Mouse (Mus musculus): ENCODE measurements around the gene Snap25. TPM values are rescaled to one million over a fixed set of nuclear protein-coding genes. Genes with fewer than 3 reads are reported as not detected.

The Snap25 gene
- polyA plus RNA-seq, 1 experiment from 2014 or later: 9.2 TPM

DNA sequence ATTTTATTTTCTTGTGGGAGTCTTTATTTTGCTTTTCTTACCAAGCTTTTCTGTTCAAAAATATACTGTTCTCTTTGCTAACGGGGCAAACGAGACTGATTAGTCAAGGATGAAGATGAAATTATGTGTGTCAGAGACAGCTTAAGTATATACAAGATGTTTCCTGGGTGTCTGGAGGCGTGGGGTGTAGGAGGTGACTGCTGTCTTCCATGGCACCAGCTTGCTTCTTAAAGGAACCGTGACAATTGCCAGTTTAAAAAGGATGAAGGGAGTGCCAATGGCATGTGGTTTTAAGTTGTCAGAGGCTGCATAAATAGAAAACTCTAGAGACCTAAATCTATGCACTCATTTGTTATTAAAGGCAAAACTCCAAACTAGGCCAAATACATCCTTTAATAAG lies 75.1 kb downstream of the Snap25 start:
- no peak overlapping the region for H3K27ac ChIP-seq (ENCODE audit: low read length)
- H3K36me3 ChIP-seq (ENCODE audit: control insufficient read depth, insufficient read depth, low read length): no peaks in the 10 kb centered on the region
- no peaks in the 10 kb centered on the region for H3K9me3 ChIP-seq (ENCODE audit: control insufficient read depth, low read length)
- no peaks in the 10 kb centered on the region for H3K4me1 ChIP-seq (ENCODE audit: control insufficient read depth, insufficient read depth, low read length)
- no peak overlapping the region for H3K4me2 ChIP-seq (ENCODE audit: low read depth, low read length)
- WGBS: 60% methylated on average over 4 of the region's 4 CpGs
- H3K4me3 ChIP-seq (ENCODE audit: low read length): no peak overlapping the region
- H3K27me3 ChIP-seq (replicated peaks; ENCODE audit: control insufficient read depth, insufficient read depth, low read length): no peaks in the 10 kb centered on the region
- no peak overlapping the region for H3K9ac ChIP-seq (ENCODE audit: low read depth, low read length)
- ATAC-seq: no peak

GRCm38 (mm10) chr2:136796518-136796917 lies 83.3 kb downstream of the Snap25 start:
- Histone ChIP-seq H3K4me1 (ENCODE audit: control insufficient read depth, insufficient read depth, low read length) (no peaks in the 10 kb centered on the region), H3K36me3 (ENCODE audit: control insufficient read depth, insufficient read depth, low read length) (no peaks in the 10 kb centered on the region), H3K4me2 (ENCODE audit: low read depth, low read length) (no peak overlapping the region), H3K9me3 (ENCODE audit: control insufficient read depth, low read length) (no peaks in the 10 kb centered on the region), H3K27ac (ENCODE audit: low read length) (no peak overlapping the region), H3K9ac (ENCODE audit: low read depth, low read length) (no peak overlapping the region), H3K4me3 (ENCODE audit: low read length) (no peak overlapping the region), H3K27me3 (replicated peaks; ENCODE audit: control insufficient read depth, insufficient read depth, low read length) (no peaks in the 10 kb centered on the region)
- 81% methylated on average over 1 of the region's 1 CpGs for WGBS
- ATAC-seq: no peak

GRCm38 (mm10) chr2:136798887-136799430 lies 85.7 kb downstream of the Snap25 start:
- Histone ChIP-seq H3K36me3 (ENCODE audit: control insufficient read depth, insufficient read depth, low read length) (no peaks in the 10 kb centered on the region), H3K27me3 (replicated peaks; ENCODE audit: control insufficient read depth, insufficient read depth, low read length) (no peaks in the 10 kb centered on the region), H3K4me2 (ENCODE audit: low read depth, low read length) (no peak overlapping the region), H3K9me3 (ENCODE audit: control insufficient read depth, low read length) (no peaks in the 10 kb centered on the region), H3K9ac (ENCODE audit: low read depth, low read length) (no peak overlapping the region), H3K4me3 (ENCODE audit: low read length) (no peak overlapping the region), H3K27ac (ENCODE audit: low read length) (no peak overlapping the region), H3K4me1 (ENCODE audit: control insufficient read depth, insufficient read depth, low read length) (no peaks in the 10 kb centered on the region)
- WGBS: 70% methylated on average over 2 of the region's 2 CpGs
- ATAC-seq: no peak

DNA sequence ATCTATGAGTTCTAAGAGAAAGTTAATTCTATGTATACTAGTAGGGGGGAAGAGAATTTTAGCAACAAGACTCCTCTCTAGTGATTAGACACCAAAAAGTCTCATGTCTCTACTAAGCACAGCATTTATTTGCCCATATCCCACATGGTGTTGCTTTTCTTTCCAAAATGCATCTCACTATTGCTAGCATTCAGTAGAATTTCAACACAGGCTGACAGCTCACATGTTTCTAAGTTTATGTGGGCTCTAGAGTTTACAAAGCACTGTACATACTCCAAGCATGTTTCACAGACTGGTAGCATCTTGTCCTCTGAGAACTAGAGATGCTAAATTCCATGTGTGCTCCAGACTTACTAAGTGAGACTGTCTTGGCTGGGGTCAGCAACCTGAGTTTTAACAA lies 87.8 kb downstream of the Snap25 start:
- H3K27me3 ChIP-seq (replicated peaks; ENCODE audit: control insufficient read depth, insufficient read depth, low read length): no peaks in the 10 kb centered on the region
- H3K9ac ChIP-seq (ENCODE audit: low read depth, low read length): no peak overlapping the region
- no peak overlapping the region for H3K4me2 ChIP-seq (ENCODE audit: low read depth, low read length)
- H3K36me3 ChIP-seq (ENCODE audit: control insufficient read depth, insufficient read depth, low read length): no peaks in the 10 kb centered on the region
- no peak for ATAC-seq
- H3K27ac ChIP-seq (ENCODE audit: low read length): no peak overlapping the region
- H3K4me1 ChIP-seq (ENCODE audit: control insufficient read depth, insufficient read depth, low read length): no peaks in the 10 kb centered on the region
- no peaks in the 10 kb centered on the region for H3K9me3 ChIP-seq (ENCODE audit: control insufficient read depth, low read length)
- H3K4me3 ChIP-seq (ENCODE audit: low read length): no peak overlapping the region

DNA sequence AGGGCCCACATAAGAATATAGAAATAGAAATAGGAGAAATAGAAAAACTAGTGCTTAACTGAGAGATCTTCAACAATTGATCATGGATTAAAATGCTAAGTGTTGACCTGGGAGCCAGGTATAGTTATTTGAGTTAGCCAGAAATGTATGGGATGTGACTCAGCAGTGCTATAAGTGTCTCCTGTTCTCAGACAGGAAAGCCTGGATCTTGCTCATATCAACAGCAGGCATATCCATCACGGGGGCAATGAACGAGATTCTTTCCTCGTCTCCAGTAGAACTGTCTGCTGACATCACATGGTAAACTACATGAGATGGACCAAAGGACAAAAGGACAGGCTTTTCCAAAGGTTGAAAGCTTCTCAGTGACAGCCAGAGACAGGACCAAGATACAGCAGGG lies 88.8 kb downstream of the Snap25 start:
- no peak overlapping the region for H3K27ac ChIP-seq (ENCODE audit: low read length)
- H3K4me3 ChIP-seq (ENCODE audit: low read length): no peak overlapping the region
- no peak overlapping the region for H3K9ac ChIP-seq (ENCODE audit: low read depth, low read length)
- H3K27me3 ChIP-seq (replicated peaks; ENCODE audit: control insufficient read depth, insufficient read depth, low read length): no peaks in the 10 kb centered on the region
- H3K9me3 ChIP-seq (ENCODE audit: control insufficient read depth, low read length): no peaks in the 10 kb centered on the region
- WGBS: 60% methylated on average over 3 of the region's 3 CpGs
- no peak for ATAC-seq
- H3K4me1 ChIP-seq (ENCODE audit: control insufficient read depth, insufficient read depth, low read length): no peaks in the 10 kb centered on the region
- no peaks in the 10 kb centered on the region for H3K36me3 ChIP-seq (ENCODE audit: control insufficient read depth, insufficient read depth, low read length)
- no peak overlapping the region for H3K4me2 ChIP-seq (ENCODE audit: low read depth, low read length)

DNA sequence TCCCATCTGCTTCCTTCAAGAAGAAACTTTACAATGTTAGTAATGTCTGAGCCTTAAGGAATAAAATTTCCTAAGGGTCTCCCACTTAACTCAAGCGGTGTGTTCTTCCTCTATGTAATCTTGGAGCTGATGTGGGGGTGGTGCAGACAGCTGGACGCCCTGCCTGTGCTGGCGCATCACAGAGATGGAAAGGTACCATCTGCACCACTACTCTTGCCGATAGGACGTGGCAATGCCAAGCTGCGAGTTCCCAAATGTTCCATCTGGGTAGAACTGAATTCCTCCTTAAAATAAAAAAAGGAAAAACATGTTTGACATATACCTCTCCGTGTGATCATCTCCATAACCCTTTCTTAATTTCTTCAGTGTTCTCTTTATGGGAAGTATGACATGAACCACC lies 89.9 kb downstream of the Snap25 start:
- Histone ChIP-seq H3K27ac (ENCODE audit: low read length) (no peak overlapping the region), H3K9me3 (ENCODE audit: control insufficient read depth, low read length) (no peaks in the 10 kb centered on the region), H3K4me2 (ENCODE audit: low read depth, low read length) (no peak overlapping the region), H3K9ac (ENCODE audit: low read depth, low read length) (no peak overlapping the region), H3K4me3 (ENCODE audit: low read length) (no peak overlapping the region), H3K27me3 (replicated peaks; ENCODE audit: control insufficient read depth, insufficient read depth, low read length) (no peaks in the 10 kb centered on the region), H3K4me1 (ENCODE audit: control insufficient read depth, insufficient read depth, low read length) (no peaks in the 10 kb centered on the region), H3K36me3 (ENCODE audit: control insufficient read depth, insufficient read depth, low read length) (no peaks in the 10 kb centered on the region)
- no peak for ATAC-seq
- 62% methylated on average over 7 of the region's 7 CpGs for WGBS

DNA sequence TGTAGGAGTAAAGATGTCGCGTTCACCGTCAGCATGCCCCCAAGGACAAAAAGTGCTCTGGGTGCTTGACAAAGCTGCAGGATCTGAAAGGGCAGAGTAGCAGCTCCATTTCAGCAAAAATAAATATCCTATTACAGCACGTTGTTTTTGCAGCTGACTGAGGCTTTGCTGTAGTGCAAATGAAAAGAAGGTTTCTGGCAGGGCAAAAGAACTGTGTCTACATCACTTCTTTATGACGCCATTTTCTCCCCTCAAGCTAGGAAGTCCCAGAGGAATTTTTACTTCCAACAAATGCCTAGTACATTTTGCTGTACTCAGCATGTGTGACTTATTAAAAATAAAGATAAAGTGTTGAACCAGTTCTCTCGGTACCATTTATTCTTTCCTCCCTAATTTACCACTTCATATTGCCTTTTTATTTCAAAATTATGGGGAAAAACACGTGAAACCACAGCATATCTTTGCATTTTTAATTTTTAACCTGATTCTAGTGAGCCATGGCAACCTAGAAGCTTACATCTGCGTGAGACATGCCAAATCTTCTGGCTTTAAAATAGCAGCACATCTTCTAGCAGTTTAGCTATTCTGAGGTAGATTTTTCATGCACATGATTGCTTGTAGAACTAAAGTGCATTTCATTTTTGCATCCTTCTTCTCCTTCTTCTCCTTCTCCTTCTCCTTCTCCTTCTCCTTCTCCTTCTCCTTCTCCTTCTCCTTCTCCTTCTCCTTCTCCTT lies 94.9 kb downstream of the Snap25 start:
- Histone ChIP-seq H3K4me2 (ENCODE audit: low read depth, low read length) (no peak overlapping the region), H3K4me3 (ENCODE audit: low read length) (no peak overlapping the region), H3K36me3 (ENCODE audit: control insufficient read depth, insufficient read depth, low read length) (no peaks in the 10 kb centered on the region), H3K9ac (ENCODE audit: low read depth, low read length) (no peak overlapping the region), H3K4me1 (ENCODE audit: control insufficient read depth, insufficient read depth, low read length) (no peaks in the 10 kb centered on the region), H3K9me3 (ENCODE audit: control insufficient read depth, low read length) (no peaks in the 10 kb centered on the region), H3K27ac (ENCODE audit: low read length) (no peak overlapping the region), H3K27me3 (replicated peaks; ENCODE audit: control insufficient read depth, insufficient read depth, low read length) (no peaks in the 10 kb centered on the region)
- WGBS: 79% methylated on average over 8 of the region's 8 CpGs
- ATAC-seq: no peak

- Histone ChIP-seq H3K27ac (ENCODE audit: low read length) (no peak overlapping the region), H3K9ac (ENCODE audit: low read depth, low read length) (no peak overlapping the region), H3K4me2 (ENCODE audit: low read depth, low read length) (no peak overlapping the region), H3K27me3 (replicated peaks; ENCODE audit: control insufficient read depth, insufficient read depth, low read length) (no peaks in the 10 kb centered on the region), H3K4me1 (ENCODE audit: control insufficient read depth, insufficient read depth, low read length) (no peaks in the 10 kb centered on the region), H3K36me3 (ENCODE audit: control insufficient read depth, insufficient read depth, low read length) (no peaks in the 10 kb centered on the region), H3K4me3 (ENCODE audit: low read length) (no peak overlapping the region), H3K9me3 (ENCODE audit: control insufficient read depth, low read length) (no peaks in the 10 kb centered on the region)
- 93% methylated on average over 1 of the region's 1 CpGs for WGBS
- ATAC-seq: no peak
These were observed 98.1 kb downstream of the Snap25 start for GRCm38 (mm10) chr2:136811331-136811730.

GRCm38 (mm10) chr2:136816717-136817400 lies 103.6 kb downstream of the Snap25 start:
- 82% methylated on average over 9 of the region's 9 CpGs for WGBS
- H3K9me3 ChIP-seq (ENCODE audit: control insufficient read depth, low read length): no peaks in the 10 kb centered on the region
- ATAC-seq: no peak
- H3K4me1 ChIP-seq (ENCODE audit: control insufficient read depth, insufficient read depth, low read length): no peaks in the 10 kb centered on the region
- no peaks in the 10 kb centered on the region for H3K36me3 ChIP-seq (ENCODE audit: control insufficient read depth, insufficient read depth, low read length)
- H3K4me2 ChIP-seq (ENCODE audit: low read depth, low read length): no peak overlapping the region
- no peaks in the 10 kb centered on the region for H3K27me3 ChIP-seq (replicated peaks; ENCODE audit: control insufficient read depth, insufficient read depth, low read length)
- no peak overlapping the region for H3K4me3 ChIP-seq (ENCODE audit: low read length)
- H3K27ac ChIP-seq (ENCODE audit: low read length): no peak overlapping the region
- H3K9ac ChIP-seq (ENCODE audit: low read depth, low read length): no peak overlapping the region

Data from intestine, embryonic 16.5 days (tissue).